Mouse (Mus musculus) liver, postnatal 0 days (tissue): ENCODE data around the gene Foxj3.

Experiments
- CTCF ChIP-seq: sonication (generic); IDR thresholded peaks from 2 replicates; pipeline ENCODE4 v1.5.1; 2016; ENCODE audit warnings: antibody characterized with exemption, low read depth
- EP300 ChIP-seq: IDR thresholded peaks from 2 replicates; pipeline ENCODE4 v1.6.1; 2016; ENCODE audit warnings: antibody characterized with exemption, low read depth, mild to moderate bottlenecking

DNA sequence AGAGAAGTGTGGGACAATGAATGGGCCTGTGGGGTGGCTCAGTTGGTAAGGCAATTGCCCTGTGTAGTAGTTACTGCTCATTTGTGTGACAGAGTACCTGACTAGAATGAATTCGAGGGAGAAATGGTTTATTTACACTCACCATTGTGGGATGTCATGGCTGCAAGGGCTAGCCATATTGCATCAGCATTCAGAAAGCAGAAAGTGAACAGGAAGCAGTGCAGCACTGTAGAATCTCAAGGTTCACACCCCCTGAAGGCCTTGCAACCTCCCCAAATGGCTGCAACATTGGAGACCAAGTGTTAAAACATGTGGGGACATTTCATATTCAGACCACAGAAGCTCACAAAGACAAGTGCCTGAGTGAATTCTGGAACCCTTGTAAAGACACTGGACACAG is 77.3 kb downstream of the Foxj3 start:
- TF ChIP-seq CTCF (no peak), EP300 (no peak)
